Mouse (Mus musculus): ENCODE results near the gene Prdm15.

Prdm15 gene

GRCm38 (mm10) chr16:97851741-97852319 lies at the start of gene Prdm15:
TSS of gene Prdm15 (minus strand) at chr16:97851850.
- DNase-seq (ENCODE audit: low read depth, low spot score) = peak; percentile 82

DNA sequence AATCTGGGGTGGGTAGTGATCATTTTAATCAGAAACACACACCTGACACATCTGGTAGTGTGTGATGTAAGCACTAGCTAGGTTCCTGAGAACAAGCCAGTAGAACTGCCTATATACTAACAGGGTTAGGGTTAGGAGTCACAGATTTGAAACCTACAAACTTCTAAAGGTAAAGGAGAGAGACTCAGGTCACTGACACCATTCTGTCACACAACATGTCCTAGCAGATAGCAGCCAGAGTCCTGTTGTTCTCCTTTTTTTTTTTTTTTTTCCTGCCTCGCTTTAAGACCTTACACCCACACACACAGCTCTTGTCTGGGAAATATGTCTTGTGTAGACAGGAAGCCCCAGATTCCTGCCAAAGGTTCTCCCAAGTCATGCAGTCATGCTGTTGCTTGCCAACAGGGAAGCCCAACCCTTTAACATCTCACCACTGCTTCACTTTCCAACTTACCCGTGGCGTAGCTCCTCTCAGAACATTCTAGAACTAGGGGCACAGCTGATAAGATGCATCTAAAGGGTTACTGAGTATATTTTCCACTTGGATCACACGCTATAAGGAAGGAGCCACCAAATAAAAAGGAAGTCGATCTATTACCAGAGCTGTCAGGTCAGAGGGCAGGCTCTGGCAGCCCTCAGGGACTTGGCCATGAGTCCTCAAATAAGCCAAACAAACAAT lies 45.8 kb upstream of the Prdm15 start:
- no peak for DNase-seq (ENCODE audit: low read depth, low spot score)

- DNase-seq (ENCODE audit: low read depth, low spot score) = no peak
Observed at GRCm38 (mm10) chr16:97887762-97888161, 36.1 kb upstream of the Prdm15 start.

- DNase-seq (ENCODE audit: low read depth, low spot score) = no peak
Observed at GRCm38 (mm10) chr16:97883696-97884095, 32.0 kb upstream of the Prdm15 start.

GRCm38 (mm10) chr16:97882891-97883290 lies 31.2 kb upstream of the Prdm15 start:
- DNase-seq (ENCODE audit: low read depth, low spot score) = no peak

DNA sequence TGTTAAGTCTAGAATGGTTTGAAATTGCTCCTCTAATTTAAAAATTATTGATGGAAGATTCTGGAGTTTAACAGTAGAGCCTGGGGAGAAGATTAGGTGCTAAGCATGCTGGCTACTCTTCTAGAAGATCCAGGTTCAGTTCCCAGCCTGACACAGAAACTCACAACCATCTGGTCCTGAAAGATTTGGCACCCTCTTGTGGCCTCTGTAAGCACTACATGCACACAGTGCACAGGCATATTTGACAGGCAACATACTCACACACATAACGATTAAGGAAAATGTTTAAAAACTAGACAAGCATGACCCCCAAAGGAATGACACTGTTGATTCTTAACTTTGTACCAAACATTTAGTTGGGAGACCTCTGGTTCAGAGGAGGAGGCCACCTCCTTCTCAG lies 27.5 kb upstream of the Prdm15 start:
- DNase-seq (ENCODE audit: low read depth, low spot score) = peak; percentile 66

DNA sequence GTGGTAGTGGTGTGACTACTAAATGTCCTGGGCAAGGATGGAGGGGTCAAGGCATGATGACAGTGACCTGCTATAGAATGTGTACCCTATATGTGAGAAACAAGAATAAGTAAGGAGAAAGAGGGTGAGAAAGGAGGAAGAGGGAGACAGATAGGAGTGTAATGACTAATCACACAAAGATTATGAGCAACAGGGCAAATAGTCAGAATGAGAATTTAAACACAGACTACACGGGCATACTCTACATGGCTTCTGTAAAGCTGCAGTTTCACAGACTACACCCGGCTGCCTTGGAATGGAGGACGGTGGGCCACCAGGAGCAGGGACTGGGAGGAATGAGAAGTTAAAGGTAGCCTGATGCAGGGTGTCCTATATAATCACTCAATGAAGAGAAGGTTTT lies 25.9 kb upstream of the Prdm15 start:
- DNase-seq (ENCODE audit: low read depth, low spot score) = no peak

DNA sequence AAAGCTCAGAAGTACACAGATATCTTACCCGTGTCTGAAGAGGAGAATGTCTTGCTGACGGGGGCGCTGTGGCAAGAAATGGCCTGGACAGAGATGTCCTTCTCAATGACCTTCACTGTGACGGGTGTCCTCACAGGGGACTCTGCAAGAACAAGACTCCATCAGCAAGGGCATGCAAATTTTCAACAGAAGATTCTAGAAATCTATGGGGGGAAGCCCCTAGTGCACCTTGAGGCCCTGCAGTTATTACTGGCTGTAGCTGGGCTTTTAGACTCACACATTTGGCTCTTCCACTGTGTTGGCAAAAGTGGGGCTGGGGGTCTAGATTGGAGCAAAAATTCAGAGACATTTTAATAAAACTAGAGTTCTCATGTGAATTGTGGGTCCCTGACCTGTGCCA lies 23.5 kb upstream of the Prdm15 start:
- DNase-seq (ENCODE audit: low read depth, low spot score) = no peak

DNA sequence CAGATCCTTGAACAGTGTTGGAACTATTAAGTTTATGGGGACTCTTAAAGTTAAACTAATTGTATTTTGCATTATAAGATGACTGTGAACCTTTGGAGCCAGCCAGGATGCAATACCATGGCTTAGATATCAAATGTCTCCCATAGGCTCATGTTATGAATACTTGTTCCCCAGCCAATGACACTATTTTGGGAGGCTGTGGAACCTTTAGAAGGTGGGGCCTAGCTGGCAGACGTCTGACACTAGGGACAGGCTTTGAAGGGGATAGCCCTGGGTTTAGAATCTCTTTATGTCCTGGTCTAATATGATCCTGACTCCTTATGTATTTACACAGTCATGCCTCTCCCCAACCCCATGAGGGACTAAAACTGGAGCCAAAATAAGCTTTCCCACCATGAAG lies 22.7 kb upstream of the Prdm15 start:
- DNase-seq (ENCODE audit: low read depth, low spot score) = no peak

- DNase-seq (ENCODE audit: low read depth, low spot score) = peak; percentile 13
Observed at GRCm38 (mm10) chr16:97872657-97873056, 21.0 kb upstream of the Prdm15 start.

DNA sequence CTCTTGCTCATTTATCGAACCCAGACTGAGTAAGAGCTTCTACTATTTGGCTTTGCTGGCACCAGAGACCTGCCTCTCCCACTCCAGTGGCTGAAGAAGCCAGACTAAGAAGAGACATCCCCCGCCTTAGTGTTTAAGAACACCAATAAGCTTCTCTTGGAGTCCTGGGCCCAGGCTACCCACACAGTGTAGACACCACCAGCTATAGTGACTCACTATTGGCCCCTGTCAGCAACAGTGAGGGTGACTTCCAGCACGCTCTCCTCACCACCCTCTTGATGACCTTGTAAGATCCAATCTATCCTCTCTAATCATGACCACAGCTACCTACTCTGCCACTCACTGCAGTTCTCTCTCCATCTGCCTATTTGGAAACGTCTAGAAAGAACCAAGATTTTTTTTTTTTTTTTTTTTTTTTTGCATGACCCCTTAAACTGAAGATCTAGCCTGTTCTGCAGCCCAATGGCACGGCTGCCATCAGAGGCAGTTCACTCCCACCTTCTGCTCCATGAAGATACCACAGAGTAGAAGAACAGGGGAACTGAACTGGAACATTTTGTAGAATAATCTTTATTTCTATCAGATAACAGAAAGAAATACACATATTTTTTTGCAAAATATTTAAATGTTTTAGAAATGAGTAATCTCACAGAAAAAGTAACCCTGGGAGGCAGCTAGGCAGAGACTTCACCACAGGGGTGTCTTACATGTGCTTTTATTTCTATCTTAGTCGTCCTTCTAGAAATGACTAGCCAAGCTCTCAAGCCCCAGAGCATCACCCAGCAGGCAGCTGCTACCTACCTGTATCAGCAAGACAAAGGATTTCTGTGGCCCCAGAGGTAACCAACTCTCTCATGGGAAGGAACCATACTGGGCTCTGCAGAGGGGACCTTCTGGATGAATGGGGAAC lies 17.8 kb upstream of the Prdm15 start:
- DNase-seq (ENCODE audit: low read depth, low spot score) = peak; percentile 14

DNA sequence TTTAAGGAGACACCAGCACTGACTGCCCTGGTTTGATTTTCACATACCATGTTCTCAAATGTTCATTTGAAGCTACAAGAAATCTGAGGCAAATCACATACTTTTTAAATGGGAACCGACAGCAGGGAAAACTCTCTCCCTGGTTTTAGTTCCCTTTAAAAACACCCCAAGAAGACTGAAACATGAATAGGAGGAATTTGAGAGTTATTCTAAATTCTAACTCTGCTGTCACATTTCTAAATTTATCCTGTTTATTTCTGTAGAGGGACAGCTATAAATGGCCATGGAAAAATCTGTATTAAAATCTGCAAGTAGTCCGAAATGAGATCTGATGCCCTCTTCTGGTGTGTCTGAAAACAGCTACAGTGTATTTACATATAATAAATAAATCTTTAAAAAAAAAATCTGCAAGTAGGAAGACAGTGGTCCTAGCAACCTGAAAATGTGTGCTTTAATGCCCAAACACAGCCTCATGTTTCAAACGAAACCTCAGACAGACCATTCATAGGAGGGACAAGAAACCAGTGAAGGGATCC lies 12.3 kb upstream of the Prdm15 start:
- DNase-seq (ENCODE audit: low read depth, low spot score) = no peak

DNA sequence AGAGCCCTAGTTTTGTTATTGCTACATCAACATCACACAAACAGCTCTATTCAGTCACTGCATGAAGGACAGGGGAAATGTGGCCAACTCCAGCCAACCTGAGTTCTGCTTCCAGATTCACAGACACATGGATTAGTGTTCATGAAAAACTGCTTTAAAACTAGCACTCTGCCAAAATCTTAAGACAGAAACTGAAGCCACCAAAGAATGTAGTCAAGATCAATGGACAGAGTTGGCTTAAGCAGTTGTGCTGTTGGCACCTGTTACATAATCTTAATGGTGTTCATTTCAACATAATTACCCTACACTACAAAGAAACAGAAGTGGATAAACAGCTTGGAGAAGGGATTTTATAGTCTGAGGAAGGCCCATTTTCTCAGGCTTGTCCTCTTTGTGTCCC lies 4.4 kb upstream of the Prdm15 start:
- DNase-seq (ENCODE audit: low read depth, low spot score) = no peak

DNA sequence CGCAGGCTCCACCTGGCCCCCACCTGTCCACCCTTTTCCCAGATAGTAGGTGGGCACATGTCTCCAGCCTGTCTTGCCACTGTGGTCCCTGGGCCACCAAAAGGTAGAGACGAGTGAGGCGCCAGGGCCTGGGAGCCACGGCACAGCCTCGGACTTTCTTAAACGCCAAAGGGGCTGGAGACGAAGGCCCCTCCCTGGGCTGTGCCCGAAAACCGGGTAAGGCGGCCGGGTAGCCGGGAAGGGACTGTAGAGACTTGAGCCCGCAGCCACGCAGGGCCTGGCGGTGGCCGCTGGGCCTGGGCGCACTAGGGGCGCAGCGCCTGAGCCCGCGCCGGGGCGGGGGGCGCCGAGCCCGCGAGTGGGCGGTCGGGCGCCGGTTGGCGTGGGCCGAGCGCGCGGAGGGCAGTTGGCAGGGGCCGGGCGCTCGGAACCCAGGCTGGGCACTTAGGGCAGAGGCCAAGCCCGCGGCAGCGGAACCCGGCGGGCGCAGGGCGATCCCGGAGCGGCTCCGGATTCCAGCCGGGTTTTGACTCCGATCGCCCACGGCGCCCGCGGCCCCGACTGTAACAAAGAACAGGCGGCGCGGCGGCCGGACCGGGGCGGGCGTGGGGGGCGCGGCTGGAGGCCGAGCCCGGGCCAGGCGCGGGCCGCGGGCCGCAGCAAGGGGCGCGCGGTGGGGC lies 449 bp downstream of the Prdm15 start:
- DNase-seq (ENCODE audit: low read depth, low spot score) = peak; percentile 86

- DNase-seq (ENCODE audit: low read depth, low spot score) = no peak
Observed at GRCm38 (mm10) chr16:97850667-97851060, 986 bp downstream of the Prdm15 start.

DNA sequence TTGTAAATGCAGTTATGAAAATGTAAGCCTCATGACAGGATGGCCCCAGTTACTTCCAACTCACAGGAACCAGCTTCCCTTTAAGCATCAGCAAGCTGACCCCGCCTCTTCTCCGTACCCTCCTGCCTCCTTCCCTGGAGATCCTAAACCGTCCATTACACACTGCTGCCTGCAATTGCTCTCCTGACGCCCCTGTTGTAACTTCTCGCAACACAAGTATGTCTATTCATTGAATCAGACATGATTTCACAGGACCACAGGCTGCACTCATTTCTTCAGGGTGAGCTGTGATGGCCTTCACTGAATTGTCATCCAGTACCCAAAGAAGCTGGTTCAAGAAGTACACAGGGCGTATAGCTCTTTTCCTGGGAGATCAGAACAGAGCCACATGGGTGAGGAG lies 2.8 kb downstream of the Prdm15 start:
- no peak for DNase-seq (ENCODE audit: low read depth, low spot score)

DNA sequence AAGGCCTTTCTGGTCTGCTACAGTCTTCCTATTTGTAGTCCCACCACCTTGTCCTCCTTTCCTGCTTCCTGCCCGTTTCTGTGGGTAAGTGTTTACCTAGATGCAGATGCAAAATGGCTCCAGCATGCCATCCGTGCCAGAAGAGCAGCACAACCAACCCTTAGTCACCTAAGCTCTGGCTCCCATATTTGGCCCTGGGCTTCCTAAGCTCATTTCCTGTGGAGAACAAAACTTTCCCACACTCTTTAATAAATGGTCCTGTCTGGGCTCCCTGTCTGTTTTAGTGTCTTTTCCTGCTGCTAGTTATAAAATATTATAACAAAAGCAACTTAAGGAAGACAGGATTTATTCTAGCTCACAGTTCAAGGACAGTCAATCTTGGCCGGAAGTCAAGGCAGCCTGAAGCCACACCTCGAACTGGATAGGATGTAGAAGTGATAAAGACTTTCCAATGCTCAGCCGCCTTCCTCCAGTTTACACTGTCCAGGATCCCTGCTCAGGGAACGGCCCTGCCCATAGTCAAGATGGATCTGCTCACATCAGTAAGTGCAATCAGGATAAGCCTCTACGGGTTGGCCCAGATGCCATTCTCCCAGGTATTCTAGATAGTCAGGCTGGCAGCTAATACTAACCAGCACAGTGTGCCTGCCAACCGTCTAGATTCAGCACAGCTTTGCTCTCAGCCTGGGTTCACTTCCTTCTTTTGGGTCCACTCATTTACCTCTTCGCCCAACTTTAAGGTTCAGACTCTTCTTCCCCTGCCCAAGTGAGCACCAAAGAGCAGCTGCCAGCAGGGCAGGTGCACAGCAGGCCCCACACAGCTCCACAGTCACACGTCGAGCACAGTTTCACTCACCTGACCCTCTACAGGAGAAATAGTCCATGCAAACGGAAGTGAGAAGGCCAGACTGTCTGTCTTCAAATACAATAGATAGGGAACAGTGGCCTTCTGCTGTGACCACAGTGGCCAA lies 6.4 kb downstream of the Prdm15 start:
- DNase-seq (ENCODE audit: low read depth, low spot score) = peak; percentile 10

DNA sequence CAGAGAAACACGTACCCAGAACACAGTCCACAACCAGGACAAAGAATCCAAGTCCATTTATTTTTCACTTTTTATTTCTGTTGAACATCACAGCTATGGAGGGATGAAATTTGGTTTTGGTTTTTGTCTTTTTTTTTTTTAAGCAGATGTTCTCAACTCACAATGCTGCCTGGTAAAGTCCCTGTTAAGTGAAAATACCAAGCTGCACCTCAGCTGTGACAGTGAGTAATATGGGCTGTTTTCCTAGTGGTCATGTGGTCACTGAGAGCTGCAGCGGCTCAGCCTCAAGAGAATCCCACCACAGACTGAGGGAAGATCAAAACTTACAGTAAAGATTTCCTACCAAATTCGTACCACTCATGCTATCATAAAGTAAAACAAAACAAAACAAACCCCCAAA lies 19.5 kb downstream of the Prdm15 start:
- DNase-seq (ENCODE audit: low read depth, low spot score) = no peak

GRCm38 (mm10) chr16:97828207-97828606 lies 23.4 kb downstream of the Prdm15 start:
- DNase-seq (ENCODE audit: low read depth, low spot score) = no peak

DNA sequence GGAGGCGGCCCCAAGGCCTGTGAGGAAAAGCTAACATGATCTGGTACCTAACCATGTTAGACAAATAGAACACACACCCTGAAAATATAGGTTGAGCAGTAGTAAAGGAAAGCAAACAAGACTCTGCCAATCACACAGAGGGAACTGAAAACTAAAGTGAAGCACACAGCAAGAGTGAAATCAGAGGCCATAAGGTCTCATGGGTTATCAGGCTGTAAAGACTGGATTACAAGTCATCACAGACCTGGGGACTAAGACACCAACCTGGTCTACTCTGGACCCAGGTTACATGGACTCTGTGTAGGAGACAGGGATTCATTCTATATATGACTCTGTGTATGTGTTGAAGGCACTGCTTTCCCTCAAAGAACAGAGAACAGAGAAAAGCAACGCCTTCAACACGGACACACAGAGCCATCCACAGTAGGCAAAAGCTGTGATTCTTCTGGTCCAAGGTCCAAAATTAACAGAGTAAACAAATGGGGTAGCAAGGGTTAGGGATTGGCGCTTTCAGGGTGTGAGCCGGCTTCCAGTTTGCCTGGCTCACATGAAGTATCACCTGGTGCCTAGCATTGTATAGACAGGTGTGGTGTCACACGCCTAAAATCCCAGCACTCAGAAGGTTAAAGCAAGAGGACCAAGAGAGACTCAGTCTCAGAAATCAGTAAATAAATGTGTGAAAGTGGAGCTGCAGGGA lies 28.2 kb downstream of the Prdm15 start:
- no peak for DNase-seq (ENCODE audit: low read depth, low spot score)

Measured in R1 (cell line).